Mouse (Mus musculus): Measurements from ENCODE around the gene Pla2g4a. TPM values are rescaled to one million over a fixed set of nuclear protein-coding genes. Genes with fewer than 3 reads are reported as not detected.
"Not testable (repeated sequence)": the region's sequence is repeated elsewhere in the genome, so short reads cannot be mapped to it uniquely, and the experiment has no call there.

Pla2g4a gene
- polyA plus RNA-seq, 1 experiment: not detected

DNA sequence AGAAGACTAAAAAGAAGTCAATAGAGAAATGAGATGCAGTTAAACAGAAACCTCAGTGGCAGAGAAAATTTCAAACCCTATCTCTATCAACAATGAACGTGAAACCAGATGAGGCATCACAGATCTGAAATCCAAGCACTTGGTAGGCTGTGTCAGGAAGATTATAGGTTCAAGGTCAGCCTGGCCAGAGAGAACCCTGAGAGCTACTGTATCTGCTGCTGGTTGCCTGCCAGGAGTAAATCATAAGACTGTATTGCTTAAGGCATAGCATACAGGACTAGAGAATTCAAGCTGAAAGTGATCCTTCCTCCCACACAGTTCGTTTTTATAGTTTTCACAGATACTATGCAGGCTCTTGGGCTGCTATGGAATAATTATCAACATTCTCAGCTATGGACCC, 17.5 kb downstream of the Pla2g4a start:
- no peaks in the 10 kb centered on the region for H3K27me3 ChIP-seq (ENCODE audit: control insufficient read depth)
- no peaks in the 10 kb centered on the region for H3K36me3 ChIP-seq (ENCODE audit: control insufficient read depth)
- H3K4me1 ChIP-seq (ENCODE audit: control insufficient read depth): peaks cover 16% of the 10 kb centered on the region
- TF ChIP-seq GATA1 (IDR thresholded peaks at IDR 0.05; ENCODE audit: low read length) (no peak), TAL1 (IDR thresholded peaks at IDR 0.05; ENCODE audit: low read length) (no peak)
- no peak overlapping the region for H3K4me3 ChIP-seq (replicated peaks)
- no peaks in the 10 kb centered on the region for H3K9me3 ChIP-seq (ENCODE audit: control insufficient read depth, low read length)

DNA sequence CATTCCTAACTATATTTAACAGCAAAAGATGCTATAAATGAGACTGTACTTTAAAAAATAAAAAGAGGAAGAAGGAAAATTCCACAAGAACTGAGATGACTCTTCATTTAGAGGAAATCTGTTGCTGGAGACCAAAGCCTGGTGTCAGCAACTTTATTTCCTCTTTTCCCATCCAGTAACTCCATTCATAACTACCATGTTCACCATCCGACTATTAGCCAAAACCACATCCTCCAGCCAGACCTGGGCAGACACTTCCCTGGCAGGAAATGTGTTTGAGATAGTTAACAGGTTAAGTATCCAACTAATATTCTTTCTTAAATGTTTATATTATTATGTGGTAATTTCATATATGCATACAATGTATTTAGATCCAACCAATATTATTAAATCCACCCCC, 20.8 kb downstream of the Pla2g4a start:
- Histone ChIP-seq H3K27me3 (ENCODE audit: control insufficient read depth) (no peaks in the 10 kb centered on the region), H3K36me3 (ENCODE audit: control insufficient read depth) (no peaks in the 10 kb centered on the region), H3K4me3 (replicated peaks) (no peak overlapping the region), H3K9me3 (ENCODE audit: control insufficient read depth, low read length) (no peaks in the 10 kb centered on the region), H3K4me1 (ENCODE audit: control insufficient read depth) (peaks cover 3% of the 10 kb centered on the region)
- TF ChIP-seq GATA1 (IDR thresholded peaks at IDR 0.05; ENCODE audit: low read length): no peak
- TF ChIP-seq TAL1 (IDR thresholded peaks at IDR 0.05; ENCODE audit: low read length): no peak

DNA sequence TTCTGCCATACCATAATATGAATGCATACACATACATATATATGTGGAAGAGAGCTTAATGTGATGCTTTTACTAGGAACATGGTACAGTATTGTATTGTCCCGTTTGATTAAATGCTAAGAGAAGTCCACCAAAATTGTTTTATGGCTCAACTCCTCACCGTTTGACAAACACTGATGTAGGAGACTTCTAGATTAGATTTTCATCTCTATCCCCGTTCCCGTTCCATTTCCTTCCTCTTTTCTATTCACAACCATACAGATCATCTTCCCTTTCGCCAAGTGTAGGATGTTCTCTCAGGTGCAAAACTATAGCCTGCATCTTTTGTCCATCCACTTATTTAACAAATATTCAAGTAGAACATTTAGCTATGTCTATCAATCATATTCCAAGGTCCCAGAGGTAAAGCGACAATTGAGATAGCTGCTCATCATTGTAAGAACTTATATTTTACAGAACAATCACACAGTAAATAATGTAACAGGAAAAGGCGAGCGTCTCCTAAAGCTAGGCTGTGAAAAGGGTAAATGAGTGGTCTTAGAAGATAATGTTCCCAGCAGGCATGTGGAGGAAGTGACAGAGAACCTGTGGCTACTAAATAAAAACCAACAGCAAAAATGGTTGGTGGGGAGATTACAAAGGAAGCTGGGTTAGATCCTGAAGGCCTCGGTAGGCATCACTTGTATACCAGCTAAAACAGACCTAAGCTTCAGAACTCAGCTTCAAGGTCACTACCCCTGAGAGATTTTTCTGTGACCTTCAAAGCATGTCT, 21.6 kb downstream of the Pla2g4a start:
- Histone ChIP-seq H3K36me3 (ENCODE audit: control insufficient read depth) (no peaks in the 10 kb centered on the region), H3K4me3 (replicated peaks) (no peak overlapping the region), H3K27me3 (ENCODE audit: control insufficient read depth) (no peaks in the 10 kb centered on the region), H3K9me3 (ENCODE audit: control insufficient read depth, low read length) (no peaks in the 10 kb centered on the region), H3K4me1 (ENCODE audit: control insufficient read depth) (peaks cover 3% of the 10 kb centered on the region)
- TF ChIP-seq TAL1 (IDR thresholded peaks at IDR 0.05; ENCODE audit: low read length): no peak
- no peak for TF ChIP-seq GATA1 (IDR thresholded peaks at IDR 0.05; ENCODE audit: low read length)

DNA sequence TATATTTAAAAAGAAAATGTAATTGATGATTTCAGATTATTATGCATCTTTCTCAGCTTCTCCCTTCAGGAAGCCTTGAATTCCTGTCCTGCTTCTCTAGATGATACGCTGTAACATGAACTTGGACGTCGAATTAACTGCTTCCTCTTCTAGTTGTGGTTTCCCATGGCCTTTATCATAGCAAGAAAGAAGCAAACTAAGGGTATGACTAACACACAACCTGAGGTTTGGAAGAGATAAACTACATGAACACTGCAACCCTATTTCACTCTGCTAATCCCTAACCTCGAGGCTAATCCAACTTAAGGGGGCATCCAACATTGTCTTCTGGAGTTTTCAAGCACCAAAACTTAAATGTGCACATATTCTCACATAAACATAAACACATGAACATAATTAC, 23.3 kb downstream of the Pla2g4a start:
- H3K9me3 ChIP-seq (ENCODE audit: control insufficient read depth, low read length): no peaks in the 10 kb centered on the region
- H3K4me3 ChIP-seq (replicated peaks): no peak overlapping the region
- H3K4me1 ChIP-seq (ENCODE audit: control insufficient read depth): peaks cover 3% of the 10 kb centered on the region
- no peaks in the 10 kb centered on the region for H3K36me3 ChIP-seq (ENCODE audit: control insufficient read depth)
- TF ChIP-seq TAL1 (IDR thresholded peaks at IDR 0.05; ENCODE audit: low read length): no peak
- no peak for TF ChIP-seq GATA1 (IDR thresholded peaks at IDR 0.05; ENCODE audit: low read length)
- no peaks in the 10 kb centered on the region for H3K27me3 ChIP-seq (ENCODE audit: control insufficient read depth)

DNA sequence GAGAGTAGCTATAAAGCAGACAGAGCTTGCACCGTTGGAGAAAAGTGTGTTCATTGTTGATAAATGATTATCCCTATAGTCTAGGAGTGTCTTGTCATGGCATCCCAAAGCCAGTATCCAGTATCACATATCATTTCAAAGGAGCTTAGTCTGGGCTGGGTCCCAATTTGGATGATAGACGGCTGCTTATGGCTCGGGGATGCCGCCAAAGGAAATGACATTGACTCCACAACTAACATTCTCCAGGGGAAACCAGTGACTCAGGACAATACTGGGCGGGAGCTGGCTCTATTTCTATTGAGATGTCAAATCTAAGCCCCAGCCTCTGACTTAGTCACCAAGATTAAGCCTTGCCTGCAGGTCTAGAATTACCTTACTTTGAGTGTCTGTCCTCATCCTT, 31.9 kb downstream of the Pla2g4a start:
- Histone ChIP-seq H3K9me3 (ENCODE audit: control insufficient read depth, low read length) (no peaks in the 10 kb centered on the region), H3K4me1 (ENCODE audit: control insufficient read depth) (no peaks in the 10 kb centered on the region), H3K4me3 (replicated peaks) (no peak overlapping the region), H3K27me3 (ENCODE audit: control insufficient read depth) (no peaks in the 10 kb centered on the region), H3K36me3 (ENCODE audit: control insufficient read depth) (no peaks in the 10 kb centered on the region)
- TF ChIP-seq GATA1 (IDR thresholded peaks at IDR 0.05; ENCODE audit: low read length): no peak
- no peak for TF ChIP-seq TAL1 (IDR thresholded peaks at IDR 0.05; ENCODE audit: low read length)

DNA sequence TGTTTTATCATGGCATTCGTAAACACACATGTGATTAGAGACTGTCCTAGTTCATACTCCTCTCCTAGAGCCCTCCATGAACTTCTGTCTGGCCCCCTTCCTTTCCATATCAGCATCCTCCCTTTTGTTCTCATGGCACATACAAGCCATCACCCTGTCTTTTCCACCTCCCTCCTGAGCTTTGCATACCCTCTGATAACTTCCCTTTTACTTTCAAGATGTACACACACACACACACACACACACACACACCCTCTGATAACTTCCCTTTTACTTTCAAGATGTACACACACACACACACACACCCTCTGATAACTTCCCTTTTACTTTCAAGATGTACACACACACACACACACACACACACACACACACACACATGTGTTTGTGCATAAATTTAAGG, 37.4 kb downstream of the Pla2g4a start:
- H3K4me1 ChIP-seq (ENCODE audit: control insufficient read depth); H3K27me3 ChIP-seq (ENCODE audit: control insufficient read depth); H3K36me3 ChIP-seq (ENCODE audit: control insufficient read depth); H3K9me3 ChIP-seq (ENCODE audit: control insufficient read depth, low read length); H3K4me3 ChIP-seq (replicated peaks): not testable (repeated sequence)

DNA sequence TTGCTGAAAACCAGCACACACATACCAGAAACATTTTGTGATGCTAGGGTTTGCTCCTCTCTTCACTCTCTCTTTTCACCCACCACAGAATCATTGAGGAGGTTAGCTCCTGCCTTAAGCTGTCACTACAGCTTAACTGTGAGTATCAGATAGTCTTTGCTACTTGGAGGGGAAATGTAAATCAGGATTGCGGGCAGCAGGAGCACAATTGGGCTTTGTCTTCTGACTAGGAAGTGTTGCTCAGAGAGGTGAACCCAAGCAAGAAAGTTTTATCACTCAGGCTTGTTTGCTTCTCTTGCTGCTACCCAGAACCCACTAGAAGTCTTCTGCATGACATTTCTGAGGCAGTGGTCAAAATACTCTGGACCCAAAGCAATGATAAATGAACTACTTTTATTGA, 38.9 kb downstream of the Pla2g4a start:
- no peaks in the 10 kb centered on the region for H3K9me3 ChIP-seq (ENCODE audit: control insufficient read depth, low read length)
- no peaks in the 10 kb centered on the region for H3K4me1 ChIP-seq (ENCODE audit: control insufficient read depth)
- TF ChIP-seq GATA1 (IDR thresholded peaks at IDR 0.05; ENCODE audit: low read length): no peak
- TF ChIP-seq TAL1 (IDR thresholded peaks at IDR 0.05; ENCODE audit: low read length): no peak
- no peaks in the 10 kb centered on the region for H3K36me3 ChIP-seq (ENCODE audit: control insufficient read depth)
- H3K4me3 ChIP-seq (replicated peaks): no peak overlapping the region
- H3K27me3 ChIP-seq (ENCODE audit: control insufficient read depth): no peaks in the 10 kb centered on the region

DNA sequence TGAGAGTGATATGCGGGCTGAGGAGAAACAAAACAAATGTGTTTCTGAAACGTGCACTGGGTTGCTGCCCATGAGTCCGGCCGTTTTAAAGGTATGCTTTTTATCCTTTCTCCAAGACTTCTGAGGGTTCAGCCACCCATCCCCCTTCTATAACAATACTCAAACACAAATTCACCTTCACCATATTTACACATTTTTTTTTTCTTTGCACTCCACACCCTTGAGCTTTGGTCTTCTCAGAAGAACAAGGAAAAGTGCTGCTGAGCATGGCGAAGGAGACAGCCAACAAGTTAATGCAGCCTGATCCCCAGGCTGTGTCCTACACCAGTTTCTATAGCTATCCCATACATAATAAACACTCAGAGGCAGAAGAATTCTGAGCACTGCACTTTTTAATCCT, 39.8 kb downstream of the Pla2g4a start:
- no peaks in the 10 kb centered on the region for H3K36me3 ChIP-seq (ENCODE audit: control insufficient read depth)
- H3K4me1 ChIP-seq (ENCODE audit: control insufficient read depth): no peaks in the 10 kb centered on the region
- TF ChIP-seq GATA1 (IDR thresholded peaks at IDR 0.05; ENCODE audit: low read length) (no peak), TAL1 (IDR thresholded peaks at IDR 0.05; ENCODE audit: low read length) (no peak)
- no peak overlapping the region for H3K4me3 ChIP-seq (replicated peaks)
- no peaks in the 10 kb centered on the region for H3K9me3 ChIP-seq (ENCODE audit: control insufficient read depth, low read length)
- no peaks in the 10 kb centered on the region for H3K27me3 ChIP-seq (ENCODE audit: control insufficient read depth)

DNA sequence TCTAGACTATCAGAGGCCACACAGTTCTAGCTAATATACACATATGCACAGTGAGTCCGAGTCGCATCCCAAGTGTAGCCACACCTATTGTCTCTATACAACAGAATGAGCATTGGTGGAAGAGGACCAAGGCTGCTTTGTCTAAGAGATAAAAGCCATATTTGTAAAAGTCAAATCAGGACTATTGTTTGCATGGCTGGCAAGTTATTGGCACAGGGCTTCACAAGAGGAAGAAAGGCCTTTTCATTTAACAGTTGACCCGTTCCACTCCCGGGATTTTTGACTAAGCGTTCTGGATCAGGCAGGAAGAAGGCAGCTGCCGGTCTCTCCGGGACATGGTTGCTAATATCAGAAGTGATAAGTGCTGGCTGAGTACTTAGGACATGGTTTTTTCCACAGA, 41.8 kb downstream of the Pla2g4a start:
- H3K4me1 ChIP-seq (ENCODE audit: control insufficient read depth): no peaks in the 10 kb centered on the region
- H3K36me3 ChIP-seq (ENCODE audit: control insufficient read depth): no peaks in the 10 kb centered on the region
- no peak overlapping the region for H3K4me3 ChIP-seq (replicated peaks)
- no peaks in the 10 kb centered on the region for H3K9me3 ChIP-seq (ENCODE audit: control insufficient read depth, low read length)
- H3K27me3 ChIP-seq (ENCODE audit: control insufficient read depth): no peaks in the 10 kb centered on the region
- no peak for TF ChIP-seq GATA1 (IDR thresholded peaks at IDR 0.05; ENCODE audit: low read length)
- TF ChIP-seq TAL1 (IDR thresholded peaks at IDR 0.05; ENCODE audit: low read length): no peak

DNA sequence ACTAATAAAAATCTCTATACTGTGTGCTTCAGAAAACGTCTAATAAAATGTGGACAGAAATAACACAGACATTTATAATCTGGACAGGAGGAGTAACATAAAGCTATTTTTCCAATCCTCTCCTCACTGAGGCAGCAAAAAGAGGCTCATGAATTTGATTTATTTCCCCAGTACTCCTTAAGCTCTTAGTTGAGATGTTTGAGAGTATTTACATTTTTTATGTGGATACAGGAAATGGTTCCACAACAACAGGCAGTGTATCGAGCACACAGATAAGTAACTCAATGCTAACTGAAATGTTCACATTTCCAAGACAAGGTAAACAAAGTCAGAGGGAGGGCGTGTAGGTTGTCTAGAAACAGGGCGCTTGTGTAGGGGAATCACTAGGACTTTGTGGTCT, 48.1 kb downstream of the Pla2g4a start:
- no peaks in the 10 kb centered on the region for H3K9me3 ChIP-seq (ENCODE audit: control insufficient read depth, low read length)
- no peaks in the 10 kb centered on the region for H3K4me1 ChIP-seq (ENCODE audit: control insufficient read depth)
- H3K36me3 ChIP-seq (ENCODE audit: control insufficient read depth): no peaks in the 10 kb centered on the region
- no peak for TF ChIP-seq TAL1 (IDR thresholded peaks at IDR 0.05; ENCODE audit: low read length)
- TF ChIP-seq GATA1 (IDR thresholded peaks at IDR 0.05; ENCODE audit: low read length): no peak
- no peaks in the 10 kb centered on the region for H3K27me3 ChIP-seq (ENCODE audit: control insufficient read depth)
- no peak overlapping the region for H3K4me3 ChIP-seq (replicated peaks)
